Mouse (Mus musculus): ENCODE measurements around the gene Emilin2. TPM values are rescaled to one million over a fixed set of nuclear protein-coding genes. Genes with fewer than 3 reads are reported as not detected.

Emilin2 gene
- polyA plus RNA-seq, 1 experiment from 2014 or later: 99.7 TPM

DNA sequence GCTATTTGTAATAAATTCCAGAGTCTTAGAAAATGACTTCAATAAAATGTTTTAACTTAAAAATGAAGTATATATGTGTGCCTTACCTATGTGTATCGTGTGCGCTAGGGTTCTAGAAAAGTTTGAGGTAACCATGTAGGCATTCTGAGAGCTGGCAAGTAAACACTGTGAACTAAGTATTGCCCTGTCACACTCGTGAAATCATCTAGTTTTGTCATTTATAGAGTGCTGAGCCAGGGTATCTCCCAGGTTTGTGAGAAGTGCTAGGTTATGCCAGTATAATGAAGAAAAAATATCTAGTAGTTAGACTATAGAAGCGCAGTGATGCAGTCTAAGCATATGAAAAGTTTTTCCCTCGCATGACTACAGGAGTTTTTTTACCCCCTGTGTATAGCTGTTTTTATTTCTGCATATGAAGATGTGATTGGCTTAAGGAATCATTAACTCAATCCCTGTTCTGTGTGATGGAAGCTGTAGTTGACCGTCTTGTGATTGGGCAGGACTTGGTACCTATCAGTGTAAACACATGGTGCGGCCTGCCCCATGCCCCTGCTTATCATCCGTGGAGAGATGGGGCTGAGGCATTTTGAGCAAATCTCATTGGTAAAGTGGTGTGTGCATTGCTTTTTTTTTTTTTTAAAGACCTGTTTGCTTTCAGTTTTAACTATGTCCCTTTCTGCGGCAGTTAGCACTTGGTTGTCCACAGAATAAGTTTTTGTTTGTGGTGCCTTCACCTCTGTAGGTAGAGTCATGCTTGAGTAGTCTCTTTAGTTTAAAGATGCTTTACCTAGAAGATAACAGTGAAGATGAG is 107.6 kb downstream of the Emilin2 start:
- Histone ChIP-seq H3K36me3 (peaks cover 6% of the 10 kb centered on the region; the same call in 1 of the 2 replicates), H3K27ac (ENCODE audit: poor library complexity, severe bottlenecking) (no peak overlapping the region), H3K9ac (no peak overlapping the region), H3K9me3 (replicated peaks) (no peaks in the 10 kb centered on the region; the same call in 1 of the 2 replicates), H3K4me2 (no peak overlapping the region), H3K4me1 (replicated peaks) (peaks cover 25% of the 10 kb centered on the region), H3K27me3 (replicated peaks) (no peaks in the 10 kb centered on the region), H3K4me3 (0 out of 2 replicates have a peak overlapping the region, but pooled peaks have one; percentile 9)
- WGBS: 79% methylated on average over 9 of the region's 9 CpGs
- peak; percentile 86 for ATAC-seq (ENCODE audit: insufficient number of reproducible peaks, low FRiP score)

Other genes starting within 250 kb of the Emilin2 start
- 22.1 and 23.8 TPM in 2 replicates for gene Lpin2, start 129.4 kb downstream of the Emilin2 start, polyA plus RNA-seq (2016; fragmentation: Nextera tagmentation; extraction: Ambion mirVana)
- gene Gm4707, start 147.9 kb upstream of the Emilin2 start, polyA plus RNA-seq (2016; fragmentation: Nextera tagmentation; extraction: Ambion mirVana): 2.2 and 2.4 TPM in 2 replicates
- gene Smchd1, start 163.4 kb upstream of the Emilin2 start, polyA plus RNA-seq (2016; fragmentation: Nextera tagmentation; extraction: Ambion mirVana): 46.0 and 51.2 TPM in 2 replicates
- gene Ndc80, start 214.9 kb upstream of the Emilin2 start, polyA plus RNA-seq (2016; fragmentation: Nextera tagmentation; extraction: Ambion mirVana): 38.4 and 38.7 TPM in 2 replicates
- 0.38 and 0.46 TPM in 2 replicates for gene Spdya, start 240.1 kb upstream of the Emilin2 start, polyA plus RNA-seq (2016; fragmentation: Nextera tagmentation; extraction: Ambion mirVana)

All from heart, embryonic 12.5 days (tissue).